Mouse (Mus musculus): Measurements from ENCODE around the gene Map3k15.

Map3k15 gene

GRCm38 (mm10) chrX:160134136-160134843 is 146.1 kb downstream of the Map3k15 start:
- in situ Hi-C loops (cut with MseI, MboI), result no loop called here

GRCm38 (mm10) chrX:160135719-160136118 is 147.5 kb downstream of the Map3k15 start:
- in situ Hi-C loops (cut with MseI, MboI), result no loop called here

- in situ Hi-C loops (cut with MseI, MboI), result no loop called here
Observed at GRCm38 (mm10) chrX:160136153-160136552, 147.9 kb downstream of the Map3k15 start.

GRCm38 (mm10) chrX:160137177-160137860 is 149.1 kb downstream of the Map3k15 start:
- in situ Hi-C loops (cut with MseI, MboI), result no loop called here

GRCm38 (mm10) chrX:160137861-160138717 is 149.9 kb downstream of the Map3k15 start, which contains the start of gene Pdha1:
Gene Pdha1, minus strand, starts transcription at chrX:160138413.
- in situ Hi-C loops (cut with MseI, MboI), result no loop called here

- in situ Hi-C loops (cut with MseI, MboI), result no loop called here
Observed at GRCm38 (mm10) chrX:160146806-160147205, 158.6 kb downstream of the Map3k15 start.

- in situ Hi-C loops (cut with MseI, MboI), result no loop called here
Observed at GRCm38 (mm10) chrX:160147406-160147805, 159.2 kb downstream of the Map3k15 start.

- in situ Hi-C loops (cut with MseI, MboI), result no loop called here
Observed at GRCm38 (mm10) chrX:160148859-160149258, 160.6 kb downstream of the Map3k15 start.

- in situ Hi-C loops (cut with MseI, MboI), result no loop called here
Observed at GRCm38 (mm10) chrX:160153147-160153815, 165.0 kb downstream of the Map3k15 start.

GRCm38 (mm10) chrX:160164259-160164658 is 176.0 kb downstream of the Map3k15 start:
- in situ Hi-C loops (cut with MseI, MboI), result no loop called here

GRCm38 (mm10) chrX:160166246-160166985 is 178.2 kb downstream of the Map3k15 start:
- in situ Hi-C loops (cut with MseI, MboI), result no loop called here

GRCm38 (mm10) chrX:160170150-160170549 is 181.9 kb downstream of the Map3k15 start:
- in situ Hi-C loops (cut with MseI, MboI), result no loop called here

Measured in mouse trophoblast stem cell (cell line).